Mouse (Mus musculus) limb, embryonic 14.5 days (tissue): ENCODE measurements around the gene Mpzl1. TPM values are rescaled to one million over a fixed set of nuclear protein-coding genes. Genes with fewer than 3 reads are reported as not detected.

ENCODE experiments used
- ATAC-seq: fragments of 200-750 bp; cut with Nextera tagmentation; 2 replicates; pipeline ENCODE4 v1.8.0; 2017; ENCODE audit warnings: low read depth, moderate number of reproducible peaks, moderate TSS enrichment; ENCODE audit not compliant: low FRiP score
- DNase-seq: peaks from one replicate; pipeline ENCODE4 v3.0.0-alpha.2; 2015; ENCODE audit warnings: low spot score
- H3K27ac ChIP-seq: fragments of 300-500 bp; sonication (generic); replicated peaks from 2 replicates; pipeline ENCODE4 v1.5.1; 2014; ENCODE audit warnings: low read depth, mild to moderate bottlenecking, low read length, moderate library complexity, mixed read lengths
- H3K27me3 ChIP-seq: fragments of 300-500 bp; sonication (generic); 2 replicates; pipeline ENCODE4 v1.6.1; 2014; ENCODE audit warnings: low read length, mixed read lengths; ENCODE audit not compliant: control insufficient read depth, insufficient read depth
- H3K36me3 ChIP-seq: fragments of 300-500 bp; sonication (generic); 2 replicates; pipeline ENCODE4 v1.6.1; 2014; ENCODE audit warnings: mild to moderate bottlenecking, low read length, moderate library complexity, mixed read lengths; ENCODE audit not compliant: control insufficient read depth, insufficient read depth
- H3K4me1 ChIP-seq: fragments of 300-500 bp; sonication (generic); 2 replicates; pipeline ENCODE4 v1.6.1; 2014; ENCODE audit warnings: antibody characterized with exemption, low read length, mixed read lengths; ENCODE audit not compliant: control insufficient read depth, insufficient read depth
- H3K4me2 ChIP-seq: fragments of 300-500 bp; sonication (generic); replicated peaks from 2 replicates; pipeline ENCODE4 v1.6.1; 2014; ENCODE audit warnings: low read depth, mild to moderate bottlenecking, low read length, moderate library complexity; ENCODE audit not compliant: severe bottlenecking
- H3K4me3 ChIP-seq: fragments of 300-500 bp; sonication (generic); replicated peaks from 2 replicates; pipeline ENCODE4 v1.5.1; 2014; ENCODE audit warnings: low read length
- H3K9ac ChIP-seq: fragments of 300-500 bp; sonication (generic); 2 replicates; pipeline ENCODE4 v1.6.1; 2014; ENCODE audit warnings: mild to moderate bottlenecking, low read depth, low read length, moderate library complexity; ENCODE audit not compliant: severe bottlenecking
- H3K9me3 ChIP-seq: fragments of 300-500 bp; sonication (generic); 2 replicates; pipeline ENCODE4 v1.6.1; 2016; ENCODE audit warnings: low read length; ENCODE audit not compliant: control insufficient read depth
- POLR2A ChIP-seq: fragments of 200-500 bp; IDR thresholded peaks from 2 replicates; pipeline ENCODE4 v1.8.0; 2012; ENCODE audit warnings: inconsistent platforms, mild to moderate bottlenecking, moderate library complexity, borderline replicate concordance; ENCODE audit not compliant: insufficient read depth, insufficient read length; ENCODE audit errors: extremely low read depth
- WGBS: fragments of 180-500 bp; shearing (Covaris S2); extraction: QIAGEN DNeasy Blood & Tissue Kit; methylation state at CpG from one replicate; pipeline ENCODE4 v1.1.7; 2014; 5-methylcytosine and 5-hydroxymethylcytosine counted together
- polyA plus RNA-seq, 2 experiments: library from polyadenylated mRNA; depleted of rRNA in 1 of 2; stranded (reverse) in 1 of 2; unstranded in 1 of 2; fragments of >200 nt; fragmentation: Nextera tagmentation in 1 of 2; extraction: Ambion mirVana in 1 of 2; gene quantifications; 2 replicates each; pipeline versions ENCODE4 v1.2.1 to v1.2.3; 2012 to 2014

The Mpzl1 gene
- polyA plus RNA-seq, 2 experiments: 192 to 196 TPM

- Histone ChIP-seq H3K27ac (no peak overlapping the region), H3K9ac (no peak overlapping the region)
- no peak for ATAC-seq
Observed at GRCm38 (mm10) chr1:165662426-165663192, 28.3 kb upstream of the Mpzl1 start.

GRCm38 (mm10) chr1:165661725-165662124, 27.4 kb upstream of the Mpzl1 start:
- ATAC-seq (no peak), DNase-seq (no peak)
- 69% methylated on average over 6 of the region's 6 CpGs for WGBS

More at GRCm38 (mm10) chr1:165662426-165663192, 28.3 kb upstream of the Mpzl1 start:
- H3K4me2 ChIP-seq: no peak overlapping the region
- DNase-seq: no peak
- H3K9me3 ChIP-seq: no peaks in the 10 kb centered on the region
- no peak overlapping the region for H3K4me3 ChIP-seq
- no peak for TF ChIP-seq POLR2A
- H3K4me1 ChIP-seq: no peaks in the 10 kb centered on the region
- H3K36me3 ChIP-seq: no peaks in the 10 kb centered on the region
- WGBS: 54% methylated on average over 15 of the region's 15 CpGs
- no peaks in the 10 kb centered on the region for H3K27me3 ChIP-seq

GRCm38 (mm10) chr1:165661191-165661590, 26.9 kb upstream of the Mpzl1 start:
- TF ChIP-seq POLR2A: no peak
- WGBS: 47% methylated on average over 3 of the region's 3 CpGs
- Histone ChIP-seq H3K9ac (no peak overlapping the region), H3K4me1 (no peaks in the 10 kb centered on the region), H3K4me2 (no peak overlapping the region), H3K9me3 (no peaks in the 10 kb centered on the region), H3K36me3 (no peaks in the 10 kb centered on the region; the same call in 1 of the 2 replicates), H3K27ac (no peak overlapping the region), H3K4me3 (no peak overlapping the region), H3K27me3 (no peaks in the 10 kb centered on the region)
- ATAC-seq (no peak; the same call in 1 of the 2 replicates), DNase-seq (no peak)

More at GRCm38 (mm10) chr1:165661725-165662124, 27.4 kb upstream of the Mpzl1 start:
- Histone ChIP-seq H3K9me3 (no peaks in the 10 kb centered on the region), H3K27ac (no peak overlapping the region), H3K36me3 (no peaks in the 10 kb centered on the region; the same call in 1 of the 2 replicates), H3K27me3 (no peaks in the 10 kb centered on the region), H3K4me2 (no peak overlapping the region), H3K9ac (no peak overlapping the region), H3K4me1 (no peaks in the 10 kb centered on the region), H3K4me3 (no peak overlapping the region)
- TF ChIP-seq POLR2A: no peak

GRCm38 (mm10) chr1:165660774-165661173, 26.4 kb upstream of the Mpzl1 start:
- Histone ChIP-seq H3K27me3 (no peaks in the 10 kb centered on the region), H3K36me3 (no peaks in the 10 kb centered on the region; the same call in 1 of the 2 replicates), H3K27ac (no peak overlapping the region), H3K4me2 (no peak overlapping the region), H3K9me3 (no peaks in the 10 kb centered on the region), H3K4me3 (no peak overlapping the region), H3K4me1 (no peaks in the 10 kb centered on the region), H3K9ac (no peak overlapping the region)
- peak; percentile 60 for ATAC-seq
- 22% methylated on average over 4 of the region's 4 CpGs for WGBS
- no peak for TF ChIP-seq POLR2A
- peak; percentile 88 for DNase-seq

- peak; percentile 73 for DNase-seq
- no peak overlapping the region for H3K4me3 ChIP-seq
- no peak overlapping the region for H3K27ac ChIP-seq
- peaks cover 10% of the 10 kb centered on the region for H3K36me3 ChIP-seq
- H3K9me3 ChIP-seq: no peaks in the 10 kb centered on the region
- H3K27me3 ChIP-seq: no peaks in the 10 kb centered on the region
- WGBS: 39% methylated on average over 5 of the region's 5 CpGs
- no peak for TF ChIP-seq POLR2A
- H3K4me1 ChIP-seq: no peaks in the 10 kb centered on the region
- H3K9ac ChIP-seq: no peak overlapping the region
- H3K4me2 ChIP-seq: no peak overlapping the region
- ATAC-seq: no peak; the same call in 1 of the 2 replicates
Observed at GRCm38 (mm10) chr1:165658602-165659001, 24.3 kb upstream of the Mpzl1 start.
